8 mouse cellular contexts compared by ENCODE assay signal in the genomic region with DNA sequence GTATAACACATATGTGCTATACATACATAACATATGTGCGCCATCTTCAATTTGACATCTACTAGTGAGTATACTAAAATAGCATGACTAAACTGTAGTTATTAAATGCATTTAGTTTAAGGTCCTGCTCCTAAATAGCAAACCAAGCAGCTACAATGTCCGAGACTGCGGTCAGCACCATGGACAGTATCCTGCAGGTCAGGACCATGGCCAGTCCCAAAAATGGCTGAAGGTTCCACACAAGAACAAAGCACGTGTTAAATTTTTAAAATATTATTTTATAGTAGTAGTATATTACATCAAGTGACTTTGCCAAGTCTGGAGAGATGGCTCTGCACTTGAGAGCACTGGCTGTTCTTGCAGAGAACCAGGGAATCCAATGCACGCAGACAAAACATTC. TPM values are rescaled to one million over a fixed set of nuclear protein-coding genes. Genes with fewer than 3 reads are reported as not detected.
DNase-seq lines count a peak whose midpoint lies in the region; ATAC-seq and TF ChIP-seq lines count a peak whose summit lies in the region.
"Had no signal": no experiment of that assay in that cellular context is flagged by ENCODE, and none has a peak within 500 bp of the region (broad histone marks: within the 10 kb centered on the region; RNA-seq: fewer than 3 reads in every experiment).

No protein-coding gene starts in this region.

- ATAC-seq in intestine, postnatal 0 days = no peak

- peak; percentile 18 to 71 for DNase-seq in spleen, postnatal 4 days (ENCODE audit: low spot score in 2 of 2)
- no peak for DNase-seq in spleen, postnatal 36 days (ENCODE audit: low spot score in 2 of 2)
- DNase-seq in embryo, embryonic 10 days (ENCODE audit: low spot score) = peak; percentile 66
- peak; percentile 76 for DNase-seq in limb, embryonic 10.5 days (ENCODE audit: low spot score)
- peak; percentile 17 for DNase-seq in retina, postnatal 1 day
- DNase-seq in cerebellum, adult 9-10 months = no peak

- no peak overlapping the region for H3K9ac ChIP-seq in intestine, postnatal 0 days (ENCODE audit: low read depth, low read length)
- H3K9ac ChIP-seq: stomach, embryonic 15.5 days had no signal

- no peaks in the 10 kb centered on the region for H3K9me3 ChIP-seq in limb, embryonic 10.5 days (replicated peaks)
- H3K9me3 ChIP-seq in intestine, postnatal 0 days (ENCODE audit: control insufficient read depth) = no peaks in the 10 kb centered on the region
- H3K9me3 ChIP-seq: stomach, embryonic 15.5 days had no signal

- H3K4me3 ChIP-seq in limb, embryonic 10.5 days = no peak overlapping the region
- H3K4me3 ChIP-seq in intestine, postnatal 0 days (ENCODE audit: low read depth, low read length) = no peak overlapping the region
- H3K4me3 ChIP-seq: stomach, embryonic 15.5 days had no signal

- TF ChIP-seq CTCF in intestine, postnatal 0 days (IDR thresholded peaks at IDR 0.05; ENCODE audit: low read depth) = no peak

- no peak overlapping the region for H3K4me2 ChIP-seq in intestine, postnatal 0 days (replicated peaks; ENCODE audit: low read depth)
- H3K4me2 ChIP-seq: stomach, embryonic 15.5 days had no signal

- H3K36me3 ChIP-seq in limb, embryonic 10.5 days = peaks cover 20% of the 10 kb centered on the region
- H3K36me3 ChIP-seq in intestine, postnatal 0 days (ENCODE audit: control insufficient read depth, insufficient read depth) = peaks cover 15% of the 10 kb centered on the region
- H3K36me3 ChIP-seq: stomach, embryonic 15.5 days had no signal

- no peaks in the 10 kb centered on the region for H3K4me1 ChIP-seq in limb, embryonic 10.5 days
- no peaks in the 10 kb centered on the region for H3K4me1 ChIP-seq in intestine, postnatal 0 days (replicated peaks; ENCODE audit: control insufficient read depth, insufficient read depth, low read length)
- H3K4me1 ChIP-seq: stomach, embryonic 15.5 days had no signal

- H3K27me3 ChIP-seq in limb, embryonic 10.5 days (ENCODE audit: low read depth, poor library complexity, severe bottlenecking) = no peaks in the 10 kb centered on the region
- no peaks in the 10 kb centered on the region for H3K27me3 ChIP-seq in intestine, postnatal 0 days (replicated peaks; ENCODE audit: control insufficient read depth, insufficient read depth, low read length)
- H3K27me3 ChIP-seq: stomach, embryonic 15.5 days had no signal

- WGBS in limb, embryonic 10.5 days = 68% methylated on average over 5 of the region's 5 CpGs
- 62% methylated on average over 5 of the region's 5 CpGs for WGBS in intestine, postnatal 0 days

- H3K27ac ChIP-seq in limb, embryonic 10.5 days = no peak overlapping the region
- H3K27ac ChIP-seq in intestine, postnatal 0 days (ENCODE audit: low read depth, low read length) = no peak overlapping the region
- H3K27ac ChIP-seq: stomach, embryonic 15.5 days had no signal

RNA-seq across cellular contexts. Expression of gene Nsf, which starts 33.2 kb away (rescaled TPM):
- polyA plus RNA-seq in limb, embryonic 10.5 days (2016; fragmentation: Nextera tagmentation; extraction: Ambion mirVana) = 49.4 and 56.1 TPM in 2 replicates
- 41.0 and 41.4 TPM in 2 replicates for polyA plus RNA-seq in intestine, postnatal 0 days (2015; fragmentation: Nextera tagmentation; extraction: Ambion mirVana)

RNA-seq across cellular contexts. Expression of gene Arf2, which starts 45.9 kb away (rescaled TPM):
- 60.8 and 68.1 TPM in 2 replicates for polyA plus RNA-seq in limb, embryonic 10.5 days (2016; fragmentation: Nextera tagmentation; extraction: Ambion mirVana)
- polyA plus RNA-seq in intestine, postnatal 0 days (2015; fragmentation: Nextera tagmentation; extraction: Ambion mirVana) = 33.4 and 35.4 TPM in 2 replicates

Comparison
In these comparisons a context has a peak if more than half of its experiments do, and no peak if none do; other contexts are left out.
1. DNase-seq: peak in spleen, postnatal 4 days (2 of 2), embryo, embryonic 10 days (single experiment), limb, embryonic 10.5 days (single experiment) and retina, postnatal 1 day (single experiment); none in spleen, postnatal 36 days (0 of 2) and cerebellum, adult 9-10 months (single experiment).